Mouse (Mus musculus): ENCODE data around the gene Tlx2.

Tlx2 gene

DNA sequence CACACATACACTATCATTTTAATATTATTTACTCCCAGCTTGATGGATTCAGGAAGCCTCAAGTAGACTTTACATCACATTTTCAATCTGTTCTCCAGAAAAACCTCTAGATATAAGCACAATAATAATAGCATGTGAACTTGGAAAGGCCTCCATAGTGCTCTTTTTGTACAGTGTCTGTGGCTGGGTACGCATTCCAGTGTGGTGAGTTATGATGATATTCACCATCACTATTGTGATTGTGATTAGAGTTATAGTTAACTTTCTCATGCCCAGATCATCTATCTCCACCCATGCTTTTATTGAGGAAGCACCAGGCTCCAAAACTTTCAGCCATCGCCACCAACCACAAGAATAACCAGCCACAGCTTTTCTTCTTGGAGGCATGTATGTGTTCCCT is 46.3 kb downstream of the Tlx2 start:
- no peak for DNase-seq (ENCODE audit: low spot score)

DNA sequence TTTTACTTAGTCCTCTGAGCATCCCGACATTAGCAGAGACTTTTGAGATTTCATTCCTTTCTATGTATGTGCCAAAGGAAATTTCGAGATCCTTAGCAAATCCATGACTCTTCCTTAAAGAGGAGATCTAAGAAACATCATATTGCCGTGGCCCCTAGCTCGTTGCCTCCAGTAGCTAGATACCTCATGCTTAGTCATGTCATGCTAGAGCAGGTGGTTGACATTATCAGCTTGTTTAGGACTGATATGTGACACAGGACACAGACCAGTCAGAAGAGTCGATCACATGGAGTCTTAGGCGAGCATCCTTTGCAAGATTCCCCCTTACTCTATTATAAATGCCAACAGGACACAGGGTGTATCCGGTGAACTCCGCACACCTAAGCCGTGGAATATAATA is 47.1 kb downstream of the Tlx2 start:
- no peak for DNase-seq (ENCODE audit: low spot score)

DNA sequence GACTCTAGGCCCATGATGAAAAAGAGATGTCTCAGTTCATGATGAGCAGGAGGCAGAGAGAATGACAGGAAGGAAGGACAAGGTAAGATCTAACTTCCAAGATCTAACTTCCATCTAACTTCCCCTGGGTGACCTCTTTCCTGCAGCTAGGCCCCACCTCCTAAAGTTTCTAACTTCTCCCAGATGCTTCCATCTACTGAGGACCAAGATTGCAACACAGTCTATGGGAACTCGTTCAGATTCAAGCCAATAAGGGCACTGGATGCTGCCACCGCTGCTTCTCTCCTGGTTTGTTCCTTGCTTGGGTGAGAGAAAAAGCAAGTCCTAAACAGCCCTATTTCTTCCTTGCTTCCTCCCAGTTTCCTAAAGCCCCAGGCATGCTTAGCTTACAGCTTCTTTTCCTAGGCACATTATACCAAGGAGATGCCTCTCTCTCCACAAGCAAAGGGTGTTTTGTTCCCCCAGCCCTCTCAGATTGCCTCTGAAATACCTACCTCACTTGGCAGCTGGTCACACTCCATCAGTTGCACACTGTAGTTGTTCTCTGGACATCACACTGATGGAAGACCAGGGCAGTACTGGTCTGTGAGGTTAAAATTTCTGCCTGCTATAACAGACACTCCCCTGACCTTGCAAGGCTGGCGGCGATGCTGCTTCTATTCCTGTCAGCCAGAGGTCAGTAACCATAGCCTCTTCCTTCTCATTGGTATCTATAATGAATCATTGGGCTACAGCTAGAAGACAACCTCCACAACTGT is 49.1 kb downstream of the Tlx2 start:
- DNase-seq (ENCODE audit: low spot score) = no peak

DNA sequence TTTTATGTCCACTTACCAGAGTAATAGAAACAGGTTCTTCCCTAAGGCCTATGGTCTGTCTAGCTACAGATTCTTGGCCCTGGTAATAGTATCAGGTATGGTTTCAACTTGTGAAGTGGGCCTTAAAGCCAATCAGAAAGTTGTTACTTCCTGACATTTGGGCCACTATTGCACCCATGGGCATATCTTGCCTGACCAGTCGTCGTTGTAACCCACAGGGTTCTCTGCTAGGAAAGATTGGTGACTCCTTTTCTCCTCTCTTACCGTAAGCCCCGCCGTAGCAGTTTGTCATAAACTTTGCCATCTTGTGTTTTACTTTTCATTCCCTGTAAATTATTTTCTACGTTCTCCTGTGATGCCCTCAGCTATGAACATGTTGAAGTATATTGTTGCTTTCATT is 50.0 kb downstream of the Tlx2 start:
- no peak for DNase-seq (ENCODE audit: low spot score)

DNA sequence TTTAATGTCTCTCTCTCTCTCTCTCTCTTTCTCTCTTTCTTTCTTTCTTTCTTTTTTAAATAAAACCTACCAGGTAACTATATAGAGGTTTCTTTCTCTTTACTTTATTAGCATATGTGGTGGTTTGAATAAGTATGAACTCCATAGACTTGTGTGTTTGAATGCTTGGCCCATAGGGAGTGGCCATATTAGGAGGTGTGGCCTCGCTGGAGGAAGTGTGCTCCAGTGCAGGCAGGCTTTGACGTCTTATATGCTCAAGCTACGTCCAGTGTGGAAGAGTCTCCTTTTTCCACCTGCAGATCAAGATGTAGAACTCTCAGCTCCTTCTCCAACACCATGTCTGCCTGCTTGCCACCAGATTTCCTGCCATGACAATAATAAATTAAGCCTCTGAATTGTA is 51.0 kb downstream of the Tlx2 start:
- no peak for DNase-seq (ENCODE audit: low spot score)

All from testis, postnatal 14 days (tissue).